Mouse (Mus musculus): ENCODE results near the gene Ltc4s.

- TF ChIP-seq CTCF (IDR thresholded peaks at IDR 0.05; ENCODE audit: control insufficient read depth, insufficient read depth, insufficient replicate concordance, low read depth, low read length) = no peak
- no peak for TF ChIP-seq POLR2A (IDR thresholded peaks at IDR 0.05; ENCODE audit: control insufficient read depth, low read depth, low read length)
Observed at GRCm38 (mm10) chr11:50277706-50278105, 39.3 kb upstream of the Ltc4s start.

Data from testis, adult 2 months (tissue).